Mouse (Mus musculus) hindbrain, embryonic 14.5 days (tissue): Measurements from ENCODE around the gene Gzmm. TPM values are rescaled to one million over a fixed set of nuclear protein-coding genes. Genes with fewer than 3 reads are reported as not detected.

Experiments used
- ATAC-seq: fragments of 200-750 bp; cut with Nextera tagmentation; 2 replicates; pipeline ENCODE4 v1.8.0; 2017; ENCODE audit warnings: moderate number of reproducible peaks, mild to moderate bottlenecking, moderate TSS enrichment, moderate library complexity; ENCODE audit not compliant: low FRiP score
- DNase-seq: peaks from one replicate; pipeline ENCODE4 v3.0.0-alpha.2; 2015; ENCODE audit warnings: low spot score
- H3K27ac ChIP-seq: fragments of 300-500 bp; sonication (generic); 2 replicates; pipeline ENCODE4 v1.5.1; 2014; ENCODE audit warnings: mild to moderate bottlenecking, moderate library complexity
- H3K27me3 ChIP-seq: fragments of 300-500 bp; sonication (generic); 2 replicates; pipeline ENCODE4 v1.6.1; 2014; ENCODE audit warnings: mild to moderate bottlenecking, low read length, mixed read lengths; ENCODE audit not compliant: control insufficient read depth, insufficient read depth
- H3K36me3 ChIP-seq: fragments of 300-500 bp; sonication (generic); replicated peaks from 2 replicates; pipeline ENCODE4 v1.6.1; 2014; ENCODE audit not compliant: control insufficient read depth, insufficient read depth
- H3K4me1 ChIP-seq: fragments of 300-500 bp; sonication (generic); replicated peaks from 2 replicates; pipeline ENCODE4 v1.6.1; 2014; ENCODE audit warnings: antibody characterized with exemption, low read length, mixed read lengths; ENCODE audit not compliant: control insufficient read depth, insufficient read depth
- H3K4me2 ChIP-seq: fragments of 300-500 bp; sonication (generic); replicated peaks from 2 replicates; pipeline ENCODE4 v1.6.1; 2014; ENCODE audit warnings: mild to moderate bottlenecking, moderate library complexity
- H3K4me3 ChIP-seq: fragments of 300-500 bp; sonication (generic); replicated peaks from 2 replicates; pipeline ENCODE4 v1.5.1; 2014; ENCODE audit warnings: mild to moderate bottlenecking, low read length
- H3K9ac ChIP-seq: fragments of 300-500 bp; sonication (generic); 2 replicates; pipeline ENCODE4 v1.6.1; 2014
- H3K9me3 ChIP-seq: fragments of 300-500 bp; sonication (generic); 2 replicates; pipeline ENCODE4 v1.6.1; 2016; ENCODE audit warnings: low read length; ENCODE audit not compliant: control insufficient read depth
- WGBS: fragments of 180-500 bp; shearing (Covaris S2); extraction: QIAGEN DNeasy Blood & Tissue Kit; methylation state at CpG from one replicate; pipeline ENCODE4 v1.1.7; 2014; 5-methylcytosine and 5-hydroxymethylcytosine counted together
- polyA plus RNA-seq: library from polyadenylated mRNA; unstranded; fragments of >200 nt; fragmentation: Nextera tagmentation; extraction: Ambion mirVana; gene quantifications from 2 replicates; pipeline ENCODE4 v1.2.1, GENCODE M21; 2014

The Gzmm gene
- polyA plus RNA-seq, 1 experiment from 2014 or later, result 1.8 TPM

- no peaks in the 10 kb centered on the region for H3K9me3 ChIP-seq
- peaks cover 6% of the 10 kb centered on the region; the same call in 1 of the 2 replicates for H3K4me1 ChIP-seq
- H3K27ac ChIP-seq, result no peak overlapping the region
- H3K4me3 ChIP-seq, result no peak overlapping the region
- H3K36me3 ChIP-seq, result no peaks in the 10 kb centered on the region
- ATAC-seq, result no peak
- DNase-seq, result no peak
- no peak overlapping the region for H3K9ac ChIP-seq
- no peak overlapping the region for H3K4me2 ChIP-seq
- no peaks in the 10 kb centered on the region for H3K27me3 ChIP-seq
- 80% methylated on average over 8 of the region's 8 CpGs for WGBS
These were observed 23.8 kb upstream of the Gzmm start for GRCm38 (mm10) chr10:79665051-79665450.

GRCm38 (mm10) chr10:79666493-79666892 is 22.3 kb upstream of the Gzmm start:
- Histone ChIP-seq H3K36me3 (no peaks in the 10 kb centered on the region), H3K9me3 (no peaks in the 10 kb centered on the region), H3K4me1 (peaks cover 18% of the 10 kb centered on the region), H3K9ac (no peak overlapping the region), H3K27me3 (no peaks in the 10 kb centered on the region), H3K27ac (no peak overlapping the region), H3K4me3 (no peak overlapping the region), H3K4me2 (no peak overlapping the region)
- 76% methylated on average over 9 of the region's 9 CpGs for WGBS
- no peak for DNase-seq
- ATAC-seq, result no peak

GRCm38 (mm10) chr10:79668076-79668475 is 20.7 kb upstream of the Gzmm start:
- H3K27ac ChIP-seq, result peak overlapping the region; percentile 99
- H3K36me3 ChIP-seq, result no peaks in the 10 kb centered on the region
- H3K27me3 ChIP-seq, result no peaks in the 10 kb centered on the region
- peaks cover 18% of the 10 kb centered on the region for H3K4me1 ChIP-seq
- DNase-seq, result no peak
- H3K9ac ChIP-seq, result peak overlapping the region; percentile 98
- ATAC-seq, result no peak
- H3K9me3 ChIP-seq, result no peaks in the 10 kb centered on the region
- peak overlapping the region; percentile 93 for H3K4me2 ChIP-seq
- H3K4me3 ChIP-seq, result peak overlapping the region; percentile 100; the same call in 1 of the 2 replicates
- 83% methylated on average over 5 of the region's 5 CpGs for WGBS

- Histone ChIP-seq H3K4me2 (peak within 1 kb of the TSS; percentile 93), H3K4me3 (peak within 1 kb of the TSS; percentile 100), H3K9me3 (no peaks in the 10 kb centered on the region), H3K27me3 (no peaks in the 10 kb centered on the region), H3K36me3 (no peaks in the 10 kb centered on the region), H3K27ac (peak within 1 kb of the TSS; percentile 99), H3K9ac (peak within 1 kb of the TSS; percentile 98), H3K4me1 (peaks cover 18% of the 10 kb centered on the region)
- ATAC-seq, result peak; percentile 82
- WGBS, result under 1% methylated on average over 44 of the region's 45 CpGs
- DNase-seq, result peak; percentile 91
These were observed 19.8 kb upstream of the Gzmm start, which contains the start of gene Tpgs1 for GRCm38 (mm10) chr10:79668771-79669575. Gene Tpgs1, plus strand, starts transcription at chr10:79669369.

- peak; percentile 70 for ATAC-seq
- peak overlapping the region; percentile 98 for H3K9ac ChIP-seq
- peak overlapping the region; percentile 99 for H3K27ac ChIP-seq
- H3K9me3 ChIP-seq, result no peaks in the 10 kb centered on the region
- peaks cover 18% of the 10 kb centered on the region for H3K4me1 ChIP-seq
- peak overlapping the region; percentile 100 for H3K4me3 ChIP-seq
- under 1% methylated on average over 47 of the region's 47 CpGs for WGBS
- H3K27me3 ChIP-seq, result no peaks in the 10 kb centered on the region
- DNase-seq, result peak; percentile 85
- H3K36me3 ChIP-seq, result 0 out of 2 replicates have a peak, but pooled peaks cover under 1% of the 10 kb centered on the region
- peak overlapping the region; percentile 93 for H3K4me2 ChIP-seq
These were observed 19.2 kb upstream of the Gzmm start for GRCm38 (mm10) chr10:79669576-79670057.

- H3K4me1 ChIP-seq, result peaks cover 18% of the 10 kb centered on the region
- peak overlapping the region; percentile 99 for H3K27ac ChIP-seq
- peak overlapping the region; percentile 98 for H3K9ac ChIP-seq
- H3K4me3 ChIP-seq, result peak overlapping the region; percentile 100
- ATAC-seq (peak; percentile 29; the same call in 1 of the 2 replicates), DNase-seq (no peak)
- H3K27me3 ChIP-seq, result no peaks in the 10 kb centered on the region
- no peaks in the 10 kb centered on the region for H3K9me3 ChIP-seq
- H3K36me3 ChIP-seq, result 0 out of 2 replicates have a peak, but pooled peaks cover 6% of the 10 kb centered on the region
- peak overlapping the region; percentile 93 for H3K4me2 ChIP-seq
- WGBS, result 36% methylated on average over 15 of the region's 15 CpGs
These were observed 18.5 kb upstream of the Gzmm start for GRCm38 (mm10) chr10:79670071-79670888.

- no peaks in the 10 kb centered on the region for H3K27me3 ChIP-seq
- peak overlapping the region; percentile 93; the same call in 1 of the 2 replicates for H3K4me2 ChIP-seq
- peaks cover 16% of the 10 kb centered on the region for H3K36me3 ChIP-seq
- H3K9ac ChIP-seq, result no peak overlapping the region
- H3K4me1 ChIP-seq, result peaks cover 18% of the 10 kb centered on the region
- no peak for ATAC-seq
- DNase-seq, result no peak
- H3K9me3 ChIP-seq, result no peaks in the 10 kb centered on the region
- 67% methylated on average over 6 of the region's 6 CpGs for WGBS
- no peak overlapping the region for H3K4me3 ChIP-seq
- H3K27ac ChIP-seq, result no peak overlapping the region
These were observed 17.3 kb upstream of the Gzmm start for GRCm38 (mm10) chr10:79671396-79672087.

- peaks cover 18% of the 10 kb centered on the region for H3K4me1 ChIP-seq
- H3K36me3 ChIP-seq, result peaks cover 17% of the 10 kb centered on the region
- no peaks in the 10 kb centered on the region for H3K9me3 ChIP-seq
- H3K4me3 ChIP-seq, result no peak overlapping the region
- no peak overlapping the region for H3K27ac ChIP-seq
- no peaks in the 10 kb centered on the region for H3K27me3 ChIP-seq
- no peak overlapping the region for H3K4me2 ChIP-seq
- WGBS, result 62% methylated on average over 3 of the region's 3 CpGs
- ATAC-seq (no peak), DNase-seq (no peak)
- no peak overlapping the region for H3K9ac ChIP-seq
These were observed 16.7 kb upstream of the Gzmm start for GRCm38 (mm10) chr10:79672088-79672455.
